Mouse (Mus musculus) bone marrow macrophage, adult 2 months (primary cell): ENCODE measurements at regions not wholly inside any gene's neighbourhood (a gene's known extent, or its start where the extent isn't known, plus 50 kb on each side); places are given as distances from the start of the nearest gene placed in this dataset.

Experiments used
- H3K27ac ChIP-seq: 2 replicates; pipeline ENCODE4 v1.5.1; 2012; ENCODE audit warnings: low read depth, low read length; ENCODE audit not compliant: insufficient read depth
- H3K4me1 ChIP-seq: 2 replicates; pipeline ENCODE4 v1.6.1; 2012; ENCODE audit warnings: low read length; ENCODE audit not compliant: control insufficient read depth, insufficient read depth
- H3K4me3 ChIP-seq: 2 replicates; pipeline ENCODE4 v1.5.1; 2012; ENCODE audit warnings: mild to moderate bottlenecking, low read length, moderate library complexity; ENCODE audit not compliant: insufficient read depth
- CTCF ChIP-seq: IDR thresholded peaks from 2 replicates; pipeline ENCODE4 v1.5.1; 2012; ENCODE audit warnings: low read depth, mild to moderate bottlenecking, low read length, moderate library complexity
- POLR2A ChIP-seq: IDR thresholded peaks from 2 replicates; pipeline ENCODE4 v1.6.1; 2012; ENCODE audit warnings: mild to moderate bottlenecking, low read depth, low read length, borderline replicate concordance

DNA sequence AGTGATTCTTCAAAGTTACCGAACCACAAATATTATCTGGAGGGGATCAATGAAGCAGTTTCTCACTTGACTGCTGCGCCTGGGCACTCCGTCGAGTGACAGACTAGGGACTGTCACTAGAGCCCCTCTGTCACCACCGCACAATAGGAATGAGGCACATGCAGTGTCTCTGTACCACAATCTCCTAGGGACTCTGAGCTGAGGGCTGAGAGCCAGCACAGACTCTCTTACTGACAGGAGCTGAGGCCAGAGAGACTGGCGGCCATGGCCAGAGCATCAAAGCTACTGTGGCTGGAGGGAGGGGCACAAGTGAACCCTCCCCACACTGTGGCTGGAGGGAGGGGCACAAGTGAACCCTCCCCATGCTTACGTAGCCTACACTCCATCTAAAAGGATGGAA, 173.7 kb downstream of the Bmp7 start:
- H3K27ac ChIP-seq: no peak overlapping the region
- TF ChIP-seq CTCF (no peak), POLR2A (no peak)

DNA sequence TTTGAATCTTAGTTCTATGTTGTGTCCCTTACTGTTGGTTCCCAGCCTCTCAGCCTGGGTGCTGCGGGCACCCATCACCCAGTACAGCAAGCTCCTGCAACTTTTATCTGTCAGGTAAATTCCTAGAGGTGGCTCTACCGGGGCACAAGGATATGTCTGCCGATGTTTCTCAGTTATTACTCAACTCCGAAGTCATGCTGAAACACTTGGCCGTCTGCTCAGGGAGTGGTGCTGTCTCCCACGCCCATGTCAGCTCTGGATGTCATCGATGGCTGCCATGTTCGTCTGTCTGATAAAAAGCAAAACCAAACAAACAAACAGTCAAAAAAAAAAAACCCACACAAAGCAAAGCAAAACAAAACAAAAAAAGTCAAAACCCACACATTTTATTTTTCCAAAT, 171.4 kb downstream of the Bmp7 start:
- no peak for TF ChIP-seq POLR2A
- no peak for TF ChIP-seq CTCF
- no peak overlapping the region for H3K4me3 ChIP-seq
- H3K27ac ChIP-seq: no peak overlapping the region
- H3K4me1 ChIP-seq: no peaks in the 10 kb centered on the region

More for the DNA sequence above, 173.7 kb downstream of the Bmp7 start:
- Histone ChIP-seq H3K4me1 (no peaks in the 10 kb centered on the region), H3K4me3 (no peak overlapping the region)

DNA sequence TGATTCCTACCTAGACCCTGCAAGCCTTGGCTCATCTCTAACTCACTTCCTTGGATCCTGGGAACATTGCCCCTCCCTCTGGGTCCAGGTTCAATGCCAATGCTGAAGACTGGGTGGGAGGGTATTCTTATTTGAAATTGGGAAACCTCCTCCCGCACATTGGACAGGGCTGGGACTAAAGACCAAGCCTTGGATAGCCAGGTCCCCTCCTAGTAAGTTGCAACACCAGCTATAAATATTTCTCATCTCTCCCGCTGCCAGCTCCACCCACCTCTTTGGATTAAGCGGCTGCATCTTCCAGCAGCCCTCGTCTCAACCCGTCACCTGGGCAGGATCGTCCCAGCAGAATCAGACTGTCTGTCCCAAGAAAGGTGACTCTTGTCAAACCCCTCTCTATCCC, 170.1 kb downstream of the Bmp7 start:
- no peak overlapping the region for H3K4me3 ChIP-seq
- TF ChIP-seq CTCF (no peak), POLR2A (no peak)

GRCm38 (mm10) chr2:172770606-172771005, 169.5 kb downstream of the Bmp7 start:
- no peak overlapping the region for H3K4me3 ChIP-seq
- H3K4me1 ChIP-seq: no peaks in the 10 kb centered on the region
- TF ChIP-seq POLR2A: no peak
- TF ChIP-seq CTCF: no peak
- no peak overlapping the region for H3K27ac ChIP-seq

More for the DNA sequence above, 170.1 kb downstream of the Bmp7 start:
- Histone ChIP-seq H3K27ac (no peak overlapping the region), H3K4me1 (no peaks in the 10 kb centered on the region)

- Histone ChIP-seq H3K27ac (no peak overlapping the region), H3K4me1 (no peaks in the 10 kb centered on the region), H3K4me3 (no peak overlapping the region)
- no peak for TF ChIP-seq POLR2A
- peak; percentile 23; the same call in 1 of the 2 replicates for TF ChIP-seq CTCF
Measured at GRCm38 (mm10) chr2:172773176-172773575, 166.9 kb downstream of the Bmp7 start.

- no peak overlapping the region for H3K4me3 ChIP-seq
- H3K4me1 ChIP-seq: no peaks in the 10 kb centered on the region
- H3K27ac ChIP-seq: no peak overlapping the region
- TF ChIP-seq CTCF (no peak), POLR2A (no peak)
Measured at GRCm38 (mm10) chr2:172776485-172776884, 163.6 kb downstream of the Bmp7 start.

- H3K4me3 ChIP-seq: no peak overlapping the region
- H3K4me1 ChIP-seq: no peaks in the 10 kb centered on the region
- TF ChIP-seq POLR2A: no peak
- no peak for TF ChIP-seq CTCF
- no peak overlapping the region for H3K27ac ChIP-seq
Measured at GRCm38 (mm10) chr2:172777774-172778173, 162.3 kb downstream of the Bmp7 start.

DNA sequence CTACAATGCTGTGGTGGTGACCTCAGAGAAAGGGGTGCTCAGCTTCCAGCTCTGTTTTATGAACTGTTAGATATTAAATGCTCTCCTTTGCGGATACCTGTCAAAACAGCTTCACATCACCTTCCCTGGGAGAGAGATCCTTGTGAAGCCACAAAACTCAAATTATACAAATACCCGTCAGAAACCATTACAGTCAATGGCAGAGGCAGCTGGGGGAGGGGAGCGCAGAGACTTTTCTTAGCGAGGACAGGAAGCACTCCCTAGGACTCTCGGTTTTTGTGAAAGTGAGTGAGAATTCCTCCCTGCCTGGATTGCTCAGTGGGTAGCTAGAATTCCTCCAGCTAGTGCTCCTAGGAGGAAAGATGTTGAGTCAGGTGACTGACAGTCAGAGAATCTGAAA, 161.0 kb downstream of the Bmp7 start:
- TF ChIP-seq CTCF: no peak
- no peak for TF ChIP-seq POLR2A
- H3K27ac ChIP-seq: no peak overlapping the region
- H3K4me1 ChIP-seq: no peaks in the 10 kb centered on the region
- H3K4me3 ChIP-seq: no peak overlapping the region

DNA sequence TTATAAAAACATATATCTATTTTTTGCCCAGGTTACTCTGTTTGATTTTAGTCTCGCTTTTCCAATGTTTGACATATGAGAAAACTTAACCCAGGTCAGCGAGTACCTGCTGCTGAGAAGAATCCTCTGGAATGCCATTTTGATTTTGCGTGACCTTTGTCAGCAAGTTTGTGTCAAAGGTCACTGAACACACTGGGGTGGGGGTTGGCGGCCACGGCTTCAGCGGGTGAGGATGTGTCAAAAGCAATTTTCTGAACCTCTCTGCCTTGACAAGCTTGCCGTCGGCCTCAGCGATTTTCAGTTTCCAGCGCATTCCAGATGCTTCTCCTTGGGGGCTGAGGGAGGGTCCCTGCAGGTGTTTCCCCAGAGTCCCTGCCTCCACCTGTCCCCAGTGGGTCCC, 157.4 kb downstream of the Bmp7 start:
- TF ChIP-seq POLR2A (no peak), CTCF (no peak)
- Histone ChIP-seq H3K27ac (no peak overlapping the region), H3K4me3 (no peak overlapping the region)

DNA sequence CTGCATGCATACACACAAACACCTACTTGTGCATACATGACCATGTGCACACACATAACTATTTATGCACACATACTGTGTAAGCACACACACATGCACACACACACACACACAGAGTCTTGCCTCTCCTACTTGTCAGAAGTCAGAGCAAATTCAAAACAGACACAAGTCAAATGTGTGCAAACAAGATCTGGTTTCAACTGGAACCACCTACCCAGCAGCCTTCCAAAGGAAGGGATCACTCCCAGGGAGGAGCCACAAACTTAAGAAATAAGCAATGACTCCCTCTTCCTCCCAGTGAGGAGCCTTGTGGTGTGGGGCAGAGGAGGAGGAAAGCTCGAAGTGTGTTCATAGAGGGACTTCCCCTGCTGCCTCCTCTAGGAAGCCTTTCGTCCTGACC, 153.8 kb downstream of the Bmp7 start:
- Histone ChIP-seq H3K27ac (no peak overlapping the region), H3K4me1 (no peaks in the 10 kb centered on the region), H3K4me3 (no peak overlapping the region)
- TF ChIP-seq CTCF (no peak), POLR2A (no peak)

More for the DNA sequence above, 157.4 kb downstream of the Bmp7 start:
- no peaks in the 10 kb centered on the region for H3K4me1 ChIP-seq

- Histone ChIP-seq H3K4me3 (no peak overlapping the region), H3K27ac (no peak overlapping the region), H3K4me1 (no peaks in the 10 kb centered on the region)
- TF ChIP-seq CTCF (no peak), POLR2A (no peak)
Measured at GRCm38 (mm10) chr2:172787203-172787944, 152.7 kb downstream of the Bmp7 start.
